Mouse (Mus musculus) midbrain, embryonic 12.5 days (tissue): ENCODE measurements at regions not wholly inside any gene's neighbourhood (a gene's known extent, or its start where the extent isn't known, plus 50 kb on each side); places are given as distances from the start of the nearest gene placed in this dataset.
"Not testable (repeated sequence)": the region's sequence is repeated elsewhere in the genome, so short reads cannot be mapped to it uniquely, and the experiment has no call there.

Source experiments
- ATAC-seq: fragments of 200-750 bp; cut with Nextera tagmentation; 2 replicates; pipeline ENCODE4 v1.8.0; 2017; ENCODE audit warnings: low read depth, moderate TSS enrichment, moderate library complexity; ENCODE audit not compliant: low FRiP score
- H3K27ac ChIP-seq: fragments of 300-500 bp; sonication (generic); replicated peaks from 2 replicates; pipeline ENCODE4 v1.5.1; 2016; ENCODE audit warnings: mild to moderate bottlenecking
- H3K27me3 ChIP-seq: fragments of 300-500 bp; sonication (generic); 2 replicates; pipeline ENCODE4 v1.6.1; 2016; ENCODE audit warnings: mild to moderate bottlenecking
- H3K36me3 ChIP-seq: fragments of 300-500 bp; sonication (generic); 2 replicates; pipeline ENCODE4 v1.6.1; 2016
- H3K4me1 ChIP-seq: fragments of 300-500 bp; sonication (generic); 2 replicates; pipeline ENCODE4 v1.6.1; 2016
- H3K4me2 ChIP-seq: fragments of 300-500 bp; sonication (generic); replicated peaks from 2 replicates; pipeline ENCODE4 v1.6.1; 2016; ENCODE audit warnings: mild to moderate bottlenecking, moderate library complexity
- H3K4me3 ChIP-seq: fragments of 300-500 bp; sonication (generic); 2 replicates; pipeline ENCODE4 v1.5.1; 2016; ENCODE audit warnings: mild to moderate bottlenecking
- H3K9ac ChIP-seq: fragments of 300-500 bp; sonication (generic); replicated peaks from 2 replicates; pipeline ENCODE4 v1.6.1; 2016; ENCODE audit warnings: mild to moderate bottlenecking, moderate library complexity
- H3K9me3 ChIP-seq: fragments of 300-500 bp; sonication (generic); 2 replicates; pipeline ENCODE4 v1.6.1; 2016; ENCODE audit warnings: mild to moderate bottlenecking
- WGBS: fragments of 180-500 bp; shearing (Covaris S2); methylation state at CpG from one replicate; pipeline ENCODE4 v1.1.7; 2016; 5-methylcytosine and 5-hydroxymethylcytosine counted together

- H3K4me3 ChIP-seq, H3K27ac ChIP-seq, H3K27me3 ChIP-seq, H3K4me1 ChIP-seq, H3K36me3 ChIP-seq, H3K9me3 ChIP-seq, ATAC-seq, H3K9ac ChIP-seq, H3K4me2 ChIP-seq: not testable (repeated sequence)
- WGBS: 94% methylated on average over 11 of the region's 14 CpGs
These were observed 335.3 kb upstream of the Ccng1 start for GRCm38 (mm10) chr11:41090391-41090900.

- 81% methylated on average over 3 of the region's 3 CpGs for WGBS
- Histone ChIP-seq H3K4me1 (no peaks in the 10 kb centered on the region), H3K27ac (no peak overlapping the region), H3K36me3 (no peaks in the 10 kb centered on the region), H3K4me2 (no peak overlapping the region), H3K9ac (no peak overlapping the region), H3K4me3 (no peak overlapping the region), H3K9me3 (no peaks in the 10 kb centered on the region), H3K27me3 (no peaks in the 10 kb centered on the region)
- ATAC-seq: no peak
These were observed 308.5 kb upstream of the Ccng1 start for GRCm38 (mm10) chr11:41063570-41063969.

- H3K9ac ChIP-seq: no peak overlapping the region
- 88% methylated on average over 3 of the region's 3 CpGs for WGBS
- no peak overlapping the region for H3K4me3 ChIP-seq
- H3K4me2 ChIP-seq: no peak overlapping the region
- H3K27ac ChIP-seq: no peak overlapping the region
- no peaks in the 10 kb centered on the region for H3K9me3 ChIP-seq
- H3K36me3 ChIP-seq: no peaks in the 10 kb centered on the region
- ATAC-seq: no peak
- H3K27me3 ChIP-seq: no peaks in the 10 kb centered on the region
- no peaks in the 10 kb centered on the region for H3K4me1 ChIP-seq
These were observed 302.7 kb upstream of the Ccng1 start for GRCm38 (mm10) chr11:41057796-41058195.

- Histone ChIP-seq H3K4me1 (no peaks in the 10 kb centered on the region), H3K27me3 (no peaks in the 10 kb centered on the region), H3K4me3 (no peak overlapping the region), H3K36me3 (no peaks in the 10 kb centered on the region), H3K27ac (no peak overlapping the region), H3K4me2 (no peak overlapping the region), H3K9ac (no peak overlapping the region), H3K9me3 (no peaks in the 10 kb centered on the region)
- no peak for ATAC-seq
- WGBS: 92% methylated on average over 2 of the region's 2 CpGs
These were observed 274.9 kb upstream of the Ccng1 start for GRCm38 (mm10) chr11:41030018-41030417.

- Histone ChIP-seq H3K9ac (no peak overlapping the region), H3K4me1 (no peaks in the 10 kb centered on the region), H3K27ac (no peak overlapping the region), H3K4me3 (no peak overlapping the region), H3K9me3 (no peaks in the 10 kb centered on the region), H3K27me3 (no peaks in the 10 kb centered on the region), H3K36me3 (no peaks in the 10 kb centered on the region), H3K4me2 (no peak overlapping the region)
- no peak for ATAC-seq
- WGBS: 72% methylated on average over 3 of the region's 3 CpGs
These were observed 255.0 kb upstream of the Ccng1 start for GRCm38 (mm10) chr11:41010096-41010495.

GRCm38 (mm10) chr11:40972806-40973205, 217.7 kb upstream of the Ccng1 start:
- Histone ChIP-seq H3K4me3 (no peak overlapping the region), H3K9me3 (no peaks in the 10 kb centered on the region), H3K27ac (no peak overlapping the region), H3K27me3 (no peaks in the 10 kb centered on the region), H3K4me2 (no peak overlapping the region), H3K9ac (no peak overlapping the region), H3K36me3 (no peaks in the 10 kb centered on the region), H3K4me1 (no peaks in the 10 kb centered on the region)
- ATAC-seq: no peak
- WGBS: 94% methylated on average over 2 of the region's 2 CpGs

- WGBS: 2% methylated on average over 12 of the region's 12 CpGs
- Histone ChIP-seq H3K4me3 (peak overlapping the region; percentile 33), H3K27ac (no peak overlapping the region), H3K27me3 (no peaks in the 10 kb centered on the region), H3K4me2 (peak overlapping the region; percentile 51), H3K9me3 (no peaks in the 10 kb centered on the region), H3K36me3 (no peaks in the 10 kb centered on the region), H3K9ac (0 out of 2 replicates have a peak overlapping the region, but pooled peaks have one; percentile 34), H3K4me1 (no peaks in the 10 kb centered on the region)
- ATAC-seq: peak; percentile 88
These were observed 172.1 kb upstream of the Ccng1 start for GRCm38 (mm10) chr11:40927168-40927567.

- no peaks in the 10 kb centered on the region for H3K4me1 ChIP-seq
- H3K9ac ChIP-seq: no peak overlapping the region
- WGBS: 96% methylated on average over 1 of the region's 1 CpGs
- H3K9me3 ChIP-seq: no peaks in the 10 kb centered on the region
- no peak overlapping the region for H3K4me3 ChIP-seq
- H3K27me3 ChIP-seq: no peaks in the 10 kb centered on the region
- no peak for ATAC-seq
- no peak overlapping the region for H3K4me2 ChIP-seq
- no peak overlapping the region for H3K27ac ChIP-seq
- no peaks in the 10 kb centered on the region for H3K36me3 ChIP-seq
These were observed 136.4 kb upstream of the Ccng1 start for GRCm38 (mm10) chr11:40891485-40891884.

GRCm38 (mm10) chr11:40884509-40884908, 129.4 kb upstream of the Ccng1 start:
- no peak overlapping the region for H3K9ac ChIP-seq
- peaks cover 3% of the 10 kb centered on the region; the same call in 1 of the 2 replicates for H3K4me1 ChIP-seq
- WGBS: 40% methylated on average over 5 of the region's 5 CpGs

GRCm38 (mm10) chr11:40879589-40879988, 124.5 kb upstream of the Ccng1 start:
- ATAC-seq: no peak
- Histone ChIP-seq H3K4me1 (peaks cover 3% of the 10 kb centered on the region; the same call in 1 of the 2 replicates), H3K9me3 (no peaks in the 10 kb centered on the region), H3K9ac (no peak overlapping the region), H3K27me3 (no peaks in the 10 kb centered on the region), H3K27ac (no peak overlapping the region), H3K4me2 (no peak overlapping the region), H3K36me3 (no peaks in the 10 kb centered on the region), H3K4me3 (no peak overlapping the region)
- WGBS: 89% methylated on average over 5 of the region's 5 CpGs

More at GRCm38 (mm10) chr11:40884509-40884908, 129.4 kb upstream of the Ccng1 start:
- Histone ChIP-seq H3K4me3 (no peak overlapping the region), H3K9me3 (no peaks in the 10 kb centered on the region), H3K27me3 (no peaks in the 10 kb centered on the region), H3K4me2 (no peak overlapping the region), H3K36me3 (no peaks in the 10 kb centered on the region), H3K27ac (no peak overlapping the region)
- peak; percentile 89 for ATAC-seq

GRCm38 (mm10) chr11:40873002-40873401, 117.9 kb upstream of the Ccng1 start:
- no peak overlapping the region for H3K4me3 ChIP-seq
- H3K4me2 ChIP-seq: no peak overlapping the region
- no peaks in the 10 kb centered on the region for H3K36me3 ChIP-seq
- ATAC-seq: no peak
- no peak overlapping the region for H3K9ac ChIP-seq
- H3K4me1 ChIP-seq: no peaks in the 10 kb centered on the region
- H3K27me3 ChIP-seq: no peaks in the 10 kb centered on the region
- H3K27ac ChIP-seq: no peak overlapping the region
- WGBS: 88% methylated on average over 2 of the region's 2 CpGs
- no peaks in the 10 kb centered on the region for H3K9me3 ChIP-seq

GRCm38 (mm10) chr11:40865694-40866093, 110.6 kb upstream of the Ccng1 start:
- no peak overlapping the region for H3K27ac ChIP-seq

GRCm38 (mm10) chr11:40851361-40851760, 96.2 kb upstream of the Ccng1 start:
- Histone ChIP-seq H3K4me1 (no peaks in the 10 kb centered on the region), H3K36me3 (no peaks in the 10 kb centered on the region), H3K27me3 (no peaks in the 10 kb centered on the region), H3K4me3 (no peak overlapping the region), H3K9ac (no peak overlapping the region), H3K27ac (no peak overlapping the region), H3K4me2 (no peak overlapping the region), H3K9me3 (no peaks in the 10 kb centered on the region)
- ATAC-seq: no peak
- WGBS: 95% methylated on average over 1 of the region's 1 CpGs

More at GRCm38 (mm10) chr11:40865694-40866093, 110.6 kb upstream of the Ccng1 start:
- Histone ChIP-seq H3K36me3 (no peaks in the 10 kb centered on the region), H3K4me3 (no peak overlapping the region), H3K9ac (no peak overlapping the region), H3K4me2 (no peak overlapping the region), H3K4me1 (no peaks in the 10 kb centered on the region), H3K27me3 (no peaks in the 10 kb centered on the region), H3K9me3 (no peaks in the 10 kb centered on the region)
- ATAC-seq: peak; percentile 41; the same call in 1 of the 2 replicates
- WGBS: 23% methylated on average over 2 of the region's 2 CpGs
